Mouse (Mus musculus): ENCODE data around the gene Coq5. TPM values are rescaled to one million over a fixed set of nuclear protein-coding genes. Genes with fewer than 3 reads are reported as not detected.

Coq5 gene
- polyA plus RNA-seq (2012; rRNA removed) = 11.6 and 12.4 TPM in 2 replicates

GRCm38 (mm10) chr5:115279226-115280049 lies at the start of gene Coq5:
TSS of gene Coq5 (plus strand) at chr5:115279666.

GRCm38 (mm10) chr5:115235786-115236263 lies 43.6 kb upstream of the Coq5 start, which contains the start of gene Pop5:
TSS of gene Pop5 (plus strand) at chr5:115235836.

GRCm38 (mm10) chr5:115272812-115273548 lies 6.5 kb upstream of the Coq5 start, which contains the start of gene Rnf10:
TSS of gene Rnf10 (minus strand) at chr5:115272898.

GRCm38 (mm10) chr5:115300792-115301614 lies 21.5 kb downstream of the Coq5 start, which contains the start of gene Dynll1:
TSS of gene Dynll1 (minus strand) at chr5:115300999.

GRCm38 (mm10) chr5:115326875-115327609 lies 47.6 kb downstream of the Coq5 start, which contains the start of gene Srsf9:
TSS of gene Srsf9 (plus strand) at chr5:115327177.

GRCm38 (mm10) chr5:115340577-115341313 lies 61.3 kb downstream of the Coq5 start, which contains the start of the genes Gatc and Triap1:
TSS of gene Gatc (minus strand) at chr5:115341178.
TSS of gene Triap1 (plus strand) at chr5:115341225.

Other genes with a start within 250 kb of the Coq5 start
- gene Gm10401, start 181.4 kb upstream of the Coq5 start, polyA plus RNA-seq (2012; rRNA removed) = 0.30 TPM in 1 of 2 replicates, not detected in the other
- 310 and 336 TPM in 2 replicates for gene Acads, start 160.3 kb upstream of the Coq5 start, polyA plus RNA-seq (2012; rRNA removed)
- gene Unc119b, start 144.7 kb upstream of the Coq5 start, polyA plus RNA-seq (2012; rRNA removed) = 38.1 and 51.5 TPM in 2 replicates
- 77.3 and 100 TPM in 2 replicates for gene Mlec, start 121.5 kb upstream of the Coq5 start, polyA plus RNA-seq (2012; rRNA removed)
- gene Cabp1, start 85.3 kb upstream of the Coq5 start, polyA plus RNA-seq (2012; rRNA removed) = 1.9 and 2.4 TPM in 2 replicates
- gene Pop5, start 43.8 kb upstream of the Coq5 start, polyA plus RNA-seq (2012; rRNA removed) = 56.1 and 89.9 TPM in 2 replicates
- gene Rnf10, start 6.8 kb upstream of the Coq5 start, polyA plus RNA-seq (2012; rRNA removed) = 145 and 168 TPM in 2 replicates
- 361 and 421 TPM in 2 replicates for gene Dynll1, start 21.3 kb downstream of the Coq5 start, polyA plus RNA-seq (2012; rRNA removed)
- gene Srsf9, start 47.5 kb downstream of the Coq5 start, polyA plus RNA-seq (2012; rRNA removed) = 78.5 and 102 TPM in 2 replicates
- 6.6 and 8.4 TPM in 2 replicates for gene Gatc, start 61.5 kb downstream of the Coq5 start, polyA plus RNA-seq (2012; rRNA removed)
- gene Triap1, start 61.6 kb downstream of the Coq5 start, polyA plus RNA-seq (2012; rRNA removed) = 12.5 and 13.4 TPM in 2 replicates
- 6,572 and 7,327 TPM in 2 replicates for gene Cox6a1, start 69.3 kb downstream of the Coq5 start, polyA plus RNA-seq (2012; rRNA removed)
- gene Msi1, start 149.9 kb downstream of the Coq5 start, polyA plus RNA-seq (2012; rRNA removed) = 5.0 and 5.8 TPM in 2 replicates
- gene Pla2g1b, start 186.6 kb downstream of the Coq5 start, polyA plus RNA-seq (2012; rRNA removed) = 184 TPM in 1 of 2 replicates, not detected in the other
- gene Sirt4, start 205.1 kb downstream of the Coq5 start, polyA plus RNA-seq (2012; rRNA removed) = 43.4 and 55.0 TPM in 2 replicates
- 182 and 192 TPM in 2 replicates for gene Pxn, start 227.0 kb downstream of the Coq5 start, polyA plus RNA-seq (2012; rRNA removed)

Data from colon, adult 2 months (tissue).